Mouse (Mus musculus) lung, adult 2 months (tissue): Measurements from ENCODE around the gene Ndufs2.

ENCODE experiments used
- CTCF ChIP-seq: fragments of 200-500 bp; IDR thresholded peaks from 2 replicates; pipeline ENCODE4 v1.5.1; 2011; ENCODE audit warnings: mild to moderate bottlenecking, low read length, control low read depth; ENCODE audit not compliant: insufficient read depth
- POLR2A ChIP-seq: fragments of 200-500 bp; IDR thresholded peaks from 2 replicates; pipeline ENCODE4 v1.6.1; 2011; ENCODE audit warnings: low read depth, mild to moderate bottlenecking, control low read depth, low read length, borderline replicate concordance; ENCODE audit errors: extremely low read depth

DNA sequence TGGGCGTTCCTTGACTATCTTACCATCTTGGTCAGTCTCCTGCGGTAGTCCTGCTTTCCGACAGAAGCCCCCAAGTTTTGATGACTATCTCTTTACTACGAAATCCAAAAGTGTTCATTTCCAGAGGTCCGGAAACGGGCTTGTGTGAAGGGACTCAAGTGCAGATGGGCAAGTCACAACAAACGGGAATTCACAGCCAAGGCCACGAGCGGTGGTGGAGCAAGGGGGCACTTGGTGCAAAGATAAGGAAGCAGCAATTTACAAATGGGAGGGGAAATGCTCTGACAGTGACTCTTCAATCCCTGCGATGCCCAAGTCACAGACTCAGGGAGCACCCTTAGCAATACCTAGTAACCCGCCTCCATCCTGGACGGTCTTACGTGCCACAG, 3.7 kb downstream of the Ndufs2 start:
- no peak for TF ChIP-seq CTCF
- no peak for TF ChIP-seq POLR2A
